Mouse (Mus musculus) G1E (cell line): ENCODE measurements at regions not wholly inside any gene's neighbourhood (a gene's known extent, or its start where the extent isn't known, plus 50 kb on each side); places are given as distances from the start of the nearest gene placed in this dataset.

Source experiments
- CTCF ChIP-seq: IDR thresholded peaks from 2 replicates; pipeline ENCODE4 v1.5.1; 2012; ENCODE audit warnings: low read depth, low read length, inconsistent platforms, mixed read lengths
- GATA1 ChIP-seq: IDR thresholded peaks from 2 replicates; pipeline ENCODE4 v1.6.1; 2012; ENCODE audit warnings: borderline replicate concordance, low read length, inconsistent platforms, mixed read lengths

DNA sequence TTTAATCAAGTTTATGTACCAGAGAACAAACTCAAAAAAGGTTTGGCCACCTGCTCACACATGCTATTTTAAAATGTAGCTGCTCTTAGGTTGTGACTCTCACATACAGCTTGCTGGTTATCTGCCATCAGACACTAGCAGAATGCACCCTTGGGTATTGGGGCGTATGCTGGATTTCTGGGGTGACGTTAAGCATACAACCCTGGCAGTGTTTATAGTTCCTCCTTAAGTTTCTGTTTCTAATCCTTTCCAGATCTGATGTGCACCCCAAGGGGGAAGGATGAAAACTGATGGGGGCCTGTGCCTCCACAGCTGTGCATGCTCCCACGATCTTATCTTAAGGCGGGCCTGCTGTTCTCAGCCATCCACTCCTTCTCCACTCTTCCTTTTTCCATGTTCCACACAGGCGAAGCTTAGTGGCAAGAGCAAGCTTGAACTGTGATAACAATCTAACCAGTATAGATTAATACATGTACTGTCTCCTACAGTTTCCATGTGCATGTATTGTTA, 164.8 kb upstream of the 4930583I09Rik start:
- TF ChIP-seq CTCF (no peak), GATA1 (no peak)
